Mouse (Mus musculus): ENCODE measurements at regions not wholly inside any gene's neighbourhood (a gene's known extent, or its start where the extent isn't known, plus 50 kb on each side); places are given as distances from the start of the nearest gene placed in this dataset.

DNA sequence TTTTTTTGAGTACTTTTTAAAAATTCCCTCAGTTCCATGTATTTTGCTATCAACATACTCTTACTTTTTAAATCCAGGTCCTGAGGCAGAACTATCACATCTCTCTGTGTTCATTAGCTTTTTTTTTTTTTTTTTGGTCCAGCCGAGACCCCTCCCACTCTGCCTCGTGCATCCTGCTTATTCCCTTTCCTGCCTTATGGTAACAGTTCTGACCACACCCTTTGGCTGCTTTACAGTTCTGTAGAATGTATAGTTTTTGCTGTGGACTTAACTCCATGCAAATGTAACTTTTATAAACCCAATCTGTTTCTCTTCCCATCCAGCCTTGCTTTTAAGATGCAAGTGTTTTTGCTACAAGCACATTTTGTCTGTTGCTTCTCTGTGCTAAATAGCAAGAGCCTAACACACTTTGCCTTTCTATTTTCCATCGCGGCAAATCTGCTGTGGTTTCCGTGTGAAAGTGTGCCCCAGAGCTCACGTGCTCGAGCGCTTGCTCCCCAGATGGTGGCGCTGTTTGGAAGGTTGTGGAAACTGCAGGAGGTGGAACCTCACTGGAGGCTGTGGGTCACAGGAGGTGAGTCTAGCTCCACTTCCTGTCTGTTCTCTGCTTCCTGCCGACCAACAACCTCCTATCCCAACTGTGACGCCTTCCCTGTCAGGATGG, 92.3 kb upstream of the Vldlr start:
- TF ChIP-seq MEF2A (IDR thresholded peaks at IDR 0.05; ENCODE audit: extremely low read depth, insufficient replicate concordance, low read depth, low read length, poor library complexity, severe bottlenecking) (no peak), CTCF (IDR thresholded peaks at IDR 0.05 in 2 of 3, conservative IDR thresholded peaks at IDR 0.05 in 1 of 3; ENCODE audit: control insufficient read depth in 1 of 3, insufficient read depth in 1 of 3, low read depth in 2 of 3, low read length in 3 of 3, poor library complexity in 1 of 3, severe bottlenecking in 1 of 3) (0 out of 6 replicates have a peak, but pooled peaks of 1 of the 3 experiments have one; percentile 4), EP300 (IDR thresholded peaks at IDR 0.05; ENCODE audit: low read depth in 1 of 2, low read length in 2 of 2) (no peak), POLR2A (IDR thresholded peaks at IDR 0.05; ENCODE audit: control insufficient read depth in 1 of 2, insufficient read depth in 1 of 2, low read depth in 1 of 2, low read length in 2 of 2, poor library complexity in 1 of 2) (no peak), TBP (IDR thresholded peaks at IDR 0.05; ENCODE audit: low read depth, low read length) (no peak), MYC (IDR thresholded peaks at IDR 0.05; ENCODE audit: low read depth, low read length) (no peak), ELF1 (IDR thresholded peaks at IDR 0.05; ENCODE audit: low read depth, low read length) (no peak), NELFE (IDR thresholded peaks at IDR 0.05; ENCODE audit: low read depth, low read length) (no peak), USF1 (IDR thresholded peaks at IDR 0.05; ENCODE audit: low read depth, low read length) (no peak), POLR2AphosphoS2 (IDR thresholded peaks at IDR 0.05; ENCODE audit: low read length) (no peak), MAFK (IDR thresholded peaks at IDR 0.05; ENCODE audit: borderline replicate concordance, low read depth, low read length) (no peak), RCOR1 (IDR thresholded peaks at IDR 0.05; ENCODE audit: low read depth, low read length) (no peak), MXI1 (IDR thresholded peaks at IDR 0.05; ENCODE audit: low read depth, low read length) (no peak)
